Mouse (Mus musculus): ENCODE data around the gene Dnmt3c.

GRCm38 (mm10) chr2:153694462-153695085 is 1.9 kb upstream of the Dnmt3c start:
- TF ChIP-seq E2F4 (IDR thresholded peaks at IDR 0.05; ENCODE audit: insufficient read depth) (no peak), POLR2A (IDR thresholded peaks at IDR 0.05; ENCODE audit: insufficient read length, low read depth) (no peak), USF1 (IDR thresholded peaks at IDR 0.05; ENCODE audit: low read depth) (no peak), CEBPB (IDR thresholded peaks at IDR 0.05; ENCODE audit: insufficient read depth, poor library complexity, severe bottlenecking) (no peak), MYOG (IDR thresholded peaks at IDR 0.05; ENCODE audit: control insufficient read depth in 1 of 3, insufficient read depth in 1 of 3, insufficient read length in 2 of 3, low read depth in 2 of 3) (no peak), MAX (IDR thresholded peaks at IDR 0.05; ENCODE audit: low read depth) (no peak), POLR2AphosphoS2 (IDR thresholded peaks at IDR 0.05; ENCODE audit: insufficient read length, low read depth) (no peak), TCF3 (IDR thresholded peaks at IDR 0.05; ENCODE audit: insufficient read length, low read depth) (no peak), REST (IDR thresholded peaks at IDR 0.05; ENCODE audit: insufficient read depth, insufficient read length) (no peak), MYOD1 (IDR thresholded peaks at IDR 0.05; ENCODE audit: control insufficient read depth in 1 of 3, insufficient read length in 2 of 3, low read depth in 2 of 3) (no peak), SRF (IDR thresholded peaks at IDR 0.05; ENCODE audit: control insufficient read depth, insufficient read length, low read depth) (no peak), TCF12 (IDR thresholded peaks at IDR 0.05; ENCODE audit: insufficient read depth, poor library complexity, severe bottlenecking) (no peak)

Data from myocyte (in vitro differentiated cells).